In genomic region chr3:31260964-31261346, GRCm38 (mm10) we compare ENCODE assay signal across 15 mouse cellular contexts. TPM values are rescaled to one million over a fixed set of nuclear protein-coding genes. Genes with fewer than 3 reads are reported as not detected.
DNase-seq lines count a peak whose midpoint lies in the region; ATAC-seq lines count a peak whose summit lies in the region.
"Had no signal": no experiment of that assay in that cellular context is flagged by ENCODE, and none has a peak within 500 bp of the region (broad histone marks: within the 10 kb centered on the region; RNA-seq: fewer than 3 reads in every experiment).

No protein-coding gene starts in this region.

- no peaks in the 10 kb centered on the region for H3K27me3 ChIP-seq in hindbrain, embryonic 13.5 days
- no peaks in the 10 kb centered on the region for H3K27me3 ChIP-seq in hindbrain, embryonic 12.5 days
- H3K27me3 ChIP-seq in midbrain, embryonic 10.5 days (ENCODE audit: low read depth, poor library complexity, severe bottlenecking): no peaks in the 10 kb centered on the region
- no peaks in the 10 kb centered on the region for H3K27me3 ChIP-seq in midbrain, embryonic 15.5 days (replicated peaks)
- H3K27me3 ChIP-seq in forebrain, embryonic 13.5 days: no peaks in the 10 kb centered on the region
- no peaks in the 10 kb centered on the region for H3K27me3 ChIP-seq in stomach, embryonic 15.5 days (replicated peaks)

- H3K4me2 ChIP-seq in hindbrain, embryonic 13.5 days: no peak overlapping the region
- H3K4me2 ChIP-seq in hindbrain, embryonic 12.5 days (replicated peaks): no peak overlapping the region
- no peak overlapping the region for H3K4me2 ChIP-seq in midbrain, embryonic 15.5 days
- H3K4me2 ChIP-seq in forebrain, embryonic 13.5 days: no peak overlapping the region
- no peak overlapping the region for H3K4me2 ChIP-seq in stomach, embryonic 15.5 days

- H3K36me3 ChIP-seq in hindbrain, embryonic 13.5 days: peaks cover 8% of the 10 kb centered on the region; the same call in 1 of the 2 replicates
- no peaks in the 10 kb centered on the region for H3K36me3 ChIP-seq in hindbrain, embryonic 12.5 days
- no peaks in the 10 kb centered on the region for H3K36me3 ChIP-seq in midbrain, embryonic 10.5 days
- no peaks in the 10 kb centered on the region for H3K36me3 ChIP-seq in midbrain, embryonic 15.5 days (replicated peaks)
- H3K36me3 ChIP-seq in forebrain, embryonic 13.5 days (ENCODE audit: poor library complexity, severe bottlenecking): no peaks in the 10 kb centered on the region
- H3K36me3 ChIP-seq in stomach, embryonic 15.5 days: no peaks in the 10 kb centered on the region

- no peak overlapping the region for H3K27ac ChIP-seq in hindbrain, embryonic 13.5 days
- no peak overlapping the region for H3K27ac ChIP-seq in hindbrain, embryonic 12.5 days
- H3K27ac ChIP-seq in midbrain, embryonic 10.5 days (replicated peaks): peak overlapping the region; percentile 77
- no peak overlapping the region for H3K27ac ChIP-seq in midbrain, embryonic 15.5 days
- H3K27ac ChIP-seq in forebrain, embryonic 13.5 days: no peak overlapping the region
- peak overlapping the region; percentile 48; the same call in 1 of the 2 replicates for H3K27ac ChIP-seq in stomach, embryonic 15.5 days
- H3K27ac ChIP-seq: macrophage had no signal

- DNase-seq in midbrain, embryonic 10.5 days (ENCODE audit: low spot score): no peak
- no peak for DNase-seq in c-Kit-positive CD71-positive TER-119-positive erythroid progenitor cells, embryonic 14.5 days (ENCODE audit: low spot score)
- no peak for DNase-seq in adrenal gland, postnatal 10 days
- DNase-seq: cerebellum, postnatal 25 days; right cerebral cortex, postnatal 25 days; thymus, postnatal 4 days had no signal

- WGBS in hindbrain, embryonic 13.5 days: 53% methylated on average over 3 of the region's 3 CpGs
- WGBS in hindbrain, embryonic 12.5 days: 42% methylated on average over 3 of the region's 3 CpGs
- 59% methylated on average over 3 of the region's 3 CpGs for WGBS in midbrain, embryonic 10.5 days
- 64% methylated on average over 3 of the region's 3 CpGs for WGBS in midbrain, embryonic 15.5 days
- WGBS in forebrain, embryonic 13.5 days: 32% methylated on average over 3 of the region's 3 CpGs
- WGBS in stomach, embryonic 15.5 days: 48% methylated on average over 3 of the region's 3 CpGs

- H3K4me1 ChIP-seq in hindbrain, embryonic 13.5 days (replicated peaks): 0 out of 2 replicates have a peak, but pooled peaks cover 7% of the 10 kb centered on the region
- peaks cover 12% of the 10 kb centered on the region for H3K4me1 ChIP-seq in hindbrain, embryonic 12.5 days
- peaks cover 19% of the 10 kb centered on the region for H3K4me1 ChIP-seq in midbrain, embryonic 10.5 days
- peaks cover 2% of the 10 kb centered on the region; the same call in 1 of the 2 replicates for H3K4me1 ChIP-seq in midbrain, embryonic 15.5 days
- H3K4me1 ChIP-seq in forebrain, embryonic 13.5 days: peaks cover 23% of the 10 kb centered on the region
- H3K4me1 ChIP-seq in stomach, embryonic 15.5 days: no peaks in the 10 kb centered on the region

- ATAC-seq in hindbrain, embryonic 13.5 days (ENCODE audit: low FRiP score): 0 out of 2 replicates have a peak, but pooled peaks have one; percentile 5
- no peak for ATAC-seq in hindbrain, embryonic 12.5 days (ENCODE audit: low FRiP score)
- no peak for ATAC-seq in midbrain, embryonic 15.5 days (replicated peaks)
- ATAC-seq in forebrain, embryonic 13.5 days: peak; percentile 36
- no peak for ATAC-seq in stomach, embryonic 15.5 days (ENCODE audit: insufficient read depth, low FRiP score, low read depth)

- H3K4me3 ChIP-seq in hindbrain, embryonic 13.5 days: no peak overlapping the region
- no peak overlapping the region for H3K4me3 ChIP-seq in hindbrain, embryonic 12.5 days
- no peak overlapping the region for H3K4me3 ChIP-seq in midbrain, embryonic 10.5 days
- H3K4me3 ChIP-seq in midbrain, embryonic 15.5 days: no peak overlapping the region
- no peak overlapping the region for H3K4me3 ChIP-seq in forebrain, embryonic 13.5 days
- H3K4me3 ChIP-seq in stomach, embryonic 15.5 days (replicated peaks): no peak overlapping the region

- no peaks in the 10 kb centered on the region for H3K9me3 ChIP-seq in hindbrain, embryonic 13.5 days
- no peaks in the 10 kb centered on the region for H3K9me3 ChIP-seq in hindbrain, embryonic 12.5 days (replicated peaks)
- no peaks in the 10 kb centered on the region for H3K9me3 ChIP-seq in midbrain, embryonic 10.5 days (replicated peaks)
- no peaks in the 10 kb centered on the region for H3K9me3 ChIP-seq in midbrain, embryonic 15.5 days
- no peaks in the 10 kb centered on the region for H3K9me3 ChIP-seq in forebrain, embryonic 13.5 days (replicated peaks)
- no peaks in the 10 kb centered on the region for H3K9me3 ChIP-seq in stomach, embryonic 15.5 days

- no peak overlapping the region for H3K9ac ChIP-seq in hindbrain, embryonic 13.5 days
- no peak overlapping the region for H3K9ac ChIP-seq in hindbrain, embryonic 12.5 days
- no peak overlapping the region for H3K9ac ChIP-seq in midbrain, embryonic 15.5 days
- H3K9ac ChIP-seq in forebrain, embryonic 13.5 days: no peak overlapping the region
- no peak overlapping the region for H3K9ac ChIP-seq in stomach, embryonic 15.5 days

RNA-seq across cellular contexts. Expression of gene Slc7a14, which starts 49.2 kb away (rescaled TPM):
- polyA plus RNA-seq in hindbrain, embryonic 13.5 days (2015; fragmentation: Nextera tagmentation; extraction: Ambion mirVana): 3.8 and 4.8 TPM in 2 replicates
- 2.0 TPM in 2 replicates for polyA plus RNA-seq in hindbrain, embryonic 12.5 days (2016; fragmentation: Nextera tagmentation; extraction: Ambion mirVana)
- polyA plus RNA-seq in midbrain, embryonic 10.5 days (2016; fragmentation: Nextera tagmentation; extraction: Ambion mirVana): 0.39 and 0.53 TPM in 2 replicates
- polyA plus RNA-seq in midbrain, embryonic 15.5 days (2015; fragmentation: Nextera tagmentation; extraction: Ambion mirVana): 6.6 and 7.7 TPM in 2 replicates
- 1.5 and 1.7 TPM in 2 replicates for polyA plus RNA-seq in forebrain, embryonic 13.5 days (2015; fragmentation: Nextera tagmentation; extraction: Ambion mirVana)
- 1.0 and 1.1 TPM in 2 replicates for polyA plus RNA-seq in stomach, embryonic 15.5 days (2015; fragmentation: Nextera tagmentation; extraction: Ambion mirVana)
- total RNA-seq in adrenal gland, postnatal 10 days (2021): 1 to 10 TPM; 4.5 to 7.8 TPM
- total RNA-seq: granulocyte monocyte progenitor cell, adult 5-6 weeks; hematopoietic stem cell, adult 5-6 weeks; liver, adult 2 months had no signal
- polyA plus RNA-seq: liver, adult 2 months; macrophage had no signal

Comparison
In these comparisons a context has a peak if more than half of its experiments do, and no peak if none do; other contexts are left out.
1. ATAC-seq: peak in hindbrain, embryonic 13.5 days (single experiment) and forebrain, embryonic 13.5 days (single experiment); none in hindbrain, embryonic 12.5 days (single experiment), midbrain, embryonic 15.5 days (single experiment) and stomach, embryonic 15.5 days (single experiment).
2. H3K27ac ChIP-seq: peak in midbrain, embryonic 10.5 days (single experiment) and stomach, embryonic 15.5 days (single experiment); none in hindbrain, embryonic 13.5 days (single experiment), hindbrain, embryonic 12.5 days (single experiment), midbrain, embryonic 15.5 days (single experiment) and forebrain, embryonic 13.5 days (single experiment).